9 mouse cellular contexts compared by ENCODE assay signal in genomic region chr17:34399394-34399715, GRCm38 (mm10). TPM values are rescaled to one million over a fixed set of nuclear protein-coding genes. Genes with fewer than 3 reads are reported as not detected.
DNase-seq lines count a peak whose midpoint lies in the region; ATAC-seq and TF ChIP-seq lines count a peak whose summit lies in the region.
"Had no signal": no experiment of that assay in that cellular context is flagged by ENCODE, and none has a peak within 500 bp of the region (broad histone marks: within the 10 kb centered on the region; RNA-seq: fewer than 3 reads in every experiment).

No protein-coding gene starts in this region.

- H3K9me3 ChIP-seq in lung, embryonic 16.5 days (ENCODE audit: control insufficient read depth, low read length) = no peaks in the 10 kb centered on the region
- H3K9me3 ChIP-seq in limb, embryonic 10.5 days (replicated peaks) = no peaks in the 10 kb centered on the region

- 57% methylated on average over 4 of the region's 4 CpGs for WGBS in lung, embryonic 16.5 days
- WGBS in limb, embryonic 10.5 days = 53% methylated on average over 4 of the region's 4 CpGs
- 50% methylated on average over 4 of the region's 4 CpGs for WGBS in olfactory bulb, adult 2 months

- no peak overlapping the region for H3K9ac ChIP-seq in lung, embryonic 16.5 days (ENCODE audit: low read length)

- no peak for TF ChIP-seq CTCF in embryonic fibroblast, embryonic 13.5 days (IDR thresholded peaks at IDR 0.05; ENCODE audit: borderline replicate concordance, insufficient read depth, low read length)
- no peak for TF ChIP-seq CTCF in olfactory bulb, adult 2 months (IDR thresholded peaks at IDR 0.05; ENCODE audit: insufficient read depth, low read depth, low read length)

- no peak for TF ChIP-seq POLR2A in embryonic fibroblast, embryonic 13.5 days (IDR thresholded peaks at IDR 0.05; ENCODE audit: low read depth, low read length)
- no peak for TF ChIP-seq POLR2A in olfactory bulb, adult 2 months (IDR thresholded peaks at IDR 0.05; ENCODE audit: insufficient read depth, low read depth, low read length)

- intact Hi-C loops in gastrocnemius, postnatal 36 days (cut with DNase I) = no loop called here

- no peak overlapping the region for H3K27ac ChIP-seq in lung, embryonic 16.5 days (ENCODE audit: low read length)
- no peak overlapping the region for H3K27ac ChIP-seq in embryonic fibroblast, embryonic 13.5 days (ENCODE audit: insufficient read depth, low read length)
- peak overlapping the region; percentile 92; the same call in 1 of the 2 replicates for H3K27ac ChIP-seq in limb, embryonic 10.5 days
- H3K27ac ChIP-seq in olfactory bulb, adult 2 months (ENCODE audit: insufficient read depth, low read depth, low read length) = peak overlapping the region; percentile 38; the same call in 1 of the 2 replicates

- no peak for ATAC-seq in lung, embryonic 16.5 days (ENCODE audit: low read depth)

- H3K36me3 ChIP-seq in lung, embryonic 16.5 days (ENCODE audit: control insufficient read depth, insufficient read depth, low read length) = no peaks in the 10 kb centered on the region
- no peaks in the 10 kb centered on the region for H3K36me3 ChIP-seq in limb, embryonic 10.5 days

- DNase-seq in lung, adult 18-20 months = no peak
- DNase-seq in limb, embryonic 10.5 days (ENCODE audit: low spot score) = no peak
- no peak for DNase-seq in gastrocnemius, postnatal 36 days
- DNase-seq in thymus, postnatal 25 days = no peak
- DNase-seq in adrenal gland, postnatal 10 days = no peak

- no peaks in the 10 kb centered on the region for H3K27me3 ChIP-seq in lung, embryonic 16.5 days (ENCODE audit: control insufficient read depth, insufficient read depth, low read depth, low read length)
- no peaks in the 10 kb centered on the region; the same call in 1 of the 2 replicates for H3K27me3 ChIP-seq in limb, embryonic 10.5 days (ENCODE audit: low read depth, poor library complexity, severe bottlenecking)

- peak overlapping the region; percentile 89 for H3K4me2 ChIP-seq in lung, embryonic 16.5 days (ENCODE audit: low read depth, low read length)

- H3K4me1 ChIP-seq in lung, embryonic 16.5 days (replicated peaks; ENCODE audit: control insufficient read depth, insufficient read depth, low read length) = no peaks in the 10 kb centered on the region
- H3K4me1 ChIP-seq in embryonic fibroblast, embryonic 13.5 days (ENCODE audit: control insufficient read depth, insufficient read depth, low read length) = no peaks in the 10 kb centered on the region
- peaks cover 5% of the 10 kb centered on the region; the same call in 1 of the 2 replicates for H3K4me1 ChIP-seq in limb, embryonic 10.5 days
- H3K4me1 ChIP-seq in olfactory bulb, adult 2 months (ENCODE audit: control insufficient read depth, insufficient read depth, low read length) = peaks cover 2% of the 10 kb centered on the region

- H3K4me3 ChIP-seq in lung, embryonic 16.5 days (ENCODE audit: low read length) = no peak overlapping the region
- 0 out of 2 replicates have a peak overlapping the region, but pooled peaks have one; percentile 49 for H3K4me3 ChIP-seq in embryonic fibroblast, embryonic 13.5 days (ENCODE audit: insufficient read depth, low read length)
- H3K4me3 ChIP-seq in limb, embryonic 10.5 days = peak overlapping the region; percentile 67
- 0 out of 2 replicates have a peak overlapping the region, but pooled peaks have one; percentile 71 for H3K4me3 ChIP-seq in olfactory bulb, adult 2 months (ENCODE audit: insufficient read depth, low read depth, low read length)

RNA-seq across cellular contexts. Expression of gene BC051142, which starts 0.7 kb away (rescaled TPM):
- polyA plus RNA-seq in lung, embryonic 16.5 days (2015; fragmentation: Nextera tagmentation; extraction: Ambion mirVana) = 0.44 TPM in 1 of 2 replicates, not detected in the other
- polyA plus RNA-seq in embryonic fibroblast, embryonic 13.5 days (2011; ENCODE audit: insufficient read length, low read depth, missing spikeins) = not detected in 2 replicates
- 0.53 and 1.3 TPM in 2 replicates for polyA plus RNA-seq in limb, embryonic 10.5 days (2016; fragmentation: Nextera tagmentation; extraction: Ambion mirVana)
- polyA plus RNA-seq in olfactory bulb, adult 2 months (2012; ENCODE audit: insufficient read depth, insufficient read length, low replicate concordance, missing spikeins) = not detected in 2 replicates
- total RNA-seq in gastrocnemius, postnatal 36 days (2021) = not detected
- 1 to 10 TPM; 1.5 to 3.6 TPM for total RNA-seq in adrenal gland, postnatal 10 days (2021)
- total RNA-seq: liver, adult 2 months had no signal

RNA-seq across cellular contexts. Expression of gene Btnl1, which starts 22.4 kb away (rescaled TPM):
- polyA plus RNA-seq in lung, embryonic 16.5 days (2015; fragmentation: Nextera tagmentation; extraction: Ambion mirVana) = not detected in 2 replicates
- not detected in 2 replicates for polyA plus RNA-seq in embryonic fibroblast, embryonic 13.5 days (2011; ENCODE audit: insufficient read length, low read depth, missing spikeins)
- polyA plus RNA-seq in limb, embryonic 10.5 days (2016; fragmentation: Nextera tagmentation; extraction: Ambion mirVana) = not detected in 2 replicates
- not detected in 2 replicates for polyA plus RNA-seq in olfactory bulb, adult 2 months (2012; ENCODE audit: insufficient read depth, insufficient read length, low replicate concordance, missing spikeins)
- total RNA-seq in gastrocnemius, postnatal 36 days (2021) = not detected
- total RNA-seq in adrenal gland, postnatal 10 days (2021) = not detected
- total RNA-seq: liver, adult 2 months had no signal
- polyA plus RNA-seq: liver, adult 2 months had no signal

RNA-seq across cellular contexts. Expression of gene Btnl2, which starts 44.7 kb away (rescaled TPM):
- polyA plus RNA-seq in lung, embryonic 16.5 days (2015; fragmentation: Nextera tagmentation; extraction: Ambion mirVana) = 0.09 TPM in 1 of 2 replicates, not detected in the other
- polyA plus RNA-seq in embryonic fibroblast, embryonic 13.5 days (2011; ENCODE audit: insufficient read length, low read depth, missing spikeins) = not detected in 2 replicates
- polyA plus RNA-seq in limb, embryonic 10.5 days (2016; fragmentation: Nextera tagmentation; extraction: Ambion mirVana) = not detected in 2 replicates
- not detected in 2 replicates for polyA plus RNA-seq in olfactory bulb, adult 2 months (2012; ENCODE audit: insufficient read depth, insufficient read length, low replicate concordance, missing spikeins)
- total RNA-seq in gastrocnemius, postnatal 36 days (2021) = under 1 TPM; 0.13 to 0.25 TPM
- under 1 TPM; 0.48 to 0.66 TPM for total RNA-seq in adrenal gland, postnatal 10 days (2021)
- polyA plus RNA-seq: liver, adult 2 months had no signal

Comparison
In these comparisons a context has a peak if more than half of its experiments do, and no peak if none do; other contexts are left out.
1. H3K27ac ChIP-seq: peak in limb, embryonic 10.5 days (single experiment) and olfactory bulb, adult 2 months (single experiment); none in lung, embryonic 16.5 days (single experiment) and embryonic fibroblast, embryonic 13.5 days (single experiment).